Mouse (Mus musculus) E14TG2a.4 (cell line): ENCODE measurements around the gene 1810010D01Rik.

Experiments used
- H3K27me3 ChIP-seq: 2 replicates; pipeline ENCODE4 v1.6.1; 2014; ENCODE audit warnings: low read length, control low read depth; ENCODE audit not compliant: insufficient read depth
- H3K36me3 ChIP-seq: 2 replicates; pipeline ENCODE4 v1.6.1; 2014; ENCODE audit warnings: low read length, control low read depth; ENCODE audit not compliant: insufficient read depth
- H3K4me1 ChIP-seq: replicated peaks from 2 replicates; pipeline ENCODE4 v1.6.1; 2014; ENCODE audit warnings: low read depth, low read length, control low read depth
- H3K4me3 ChIP-seq: replicated peaks from 2 replicates; pipeline ENCODE4 v1.5.1; 2014; ENCODE audit warnings: mild to moderate bottlenecking, low read length
- H3K9me3 ChIP-seq: 2 replicates; pipeline ENCODE4 v1.6.1; 2014; ENCODE audit warnings: low read length, control low read depth
- CTCF ChIP-seq: conservative IDR thresholded peaks from 2 replicates; pipeline ENCODE4 v1.5.1; 2014; ENCODE audit warnings: low read length
- NANOG ChIP-seq: IDR thresholded peaks from 2 replicates; pipeline ENCODE4 v1.6.1; 2014; ENCODE audit warnings: borderline replicate concordance, low read length, mixed read lengths
- POU5F1 ChIP-seq: IDR thresholded peaks from 2 replicates; pipeline ENCODE4 v1.6.1; 2014; ENCODE audit warnings: low read length, borderline replicate concordance

1810010D01Rik gene

GRCm38 (mm10) chr7:145176750-145177589 lies 30.9 kb downstream of the 1810010D01Rik start:
- H3K27me3 ChIP-seq: no peaks in the 10 kb centered on the region
- TF ChIP-seq CTCF (no peak), POU5F1 (no peak), NANOG (no peak)

GRCm38 (mm10) chr7:145173563-145173962 lies 34.4 kb downstream of the 1810010D01Rik start:
- Histone ChIP-seq H3K4me1 (peaks cover 68% of the 10 kb centered on the region), H3K4me3 (peak overlapping the region; percentile 66), H3K36me3 (no peaks in the 10 kb centered on the region), H3K9me3 (peaks cover 23% of the 10 kb centered on the region), H3K27me3 (no peaks in the 10 kb centered on the region)
- no peak for TF ChIP-seq CTCF
- no peak for TF ChIP-seq POU5F1
- TF ChIP-seq NANOG: no peak

More at GRCm38 (mm10) chr7:145176750-145177589, 30.9 kb downstream of the 1810010D01Rik start:
- Histone ChIP-seq H3K36me3 (no peaks in the 10 kb centered on the region), H3K4me3 (peak overlapping the region; percentile 59), H3K4me1 (peaks cover 73% of the 10 kb centered on the region), H3K9me3 (peaks cover 11% of the 10 kb centered on the region)

GRCm38 (mm10) chr7:145173116-145173515 lies 34.8 kb downstream of the 1810010D01Rik start:
- peaks cover 23% of the 10 kb centered on the region for H3K9me3 ChIP-seq
- TF ChIP-seq CTCF (no peak), NANOG (no peak), POU5F1 (no peak)
- 0 out of 2 replicates have a peak, but pooled peaks cover 3% of the 10 kb centered on the region for H3K27me3 ChIP-seq
- H3K36me3 ChIP-seq: no peaks in the 10 kb centered on the region
- H3K4me1 ChIP-seq: peaks cover 67% of the 10 kb centered on the region
- H3K4me3 ChIP-seq: peak overlapping the region; percentile 66

- Histone ChIP-seq H3K27me3 (0 out of 2 replicates have a peak, but pooled peaks cover 9% of the 10 kb centered on the region), H3K4me3 (no peak overlapping the region), H3K4me1 (peaks cover 36% of the 10 kb centered on the region), H3K36me3 (no peaks in the 10 kb centered on the region), H3K9me3 (peaks cover 23% of the 10 kb centered on the region)
- no peak for TF ChIP-seq NANOG
- TF ChIP-seq CTCF: no peak
- no peak for TF ChIP-seq POU5F1
Observed at GRCm38 (mm10) chr7:145169703-145170102, 38.2 kb downstream of the 1810010D01Rik start.

- Histone ChIP-seq H3K36me3 (no peaks in the 10 kb centered on the region), H3K4me3 (no peak overlapping the region), H3K4me1 (peaks cover 40% of the 10 kb centered on the region), H3K9me3 (no peaks in the 10 kb centered on the region), H3K27me3 (peaks cover 3% of the 10 kb centered on the region; the same call in 1 of the 2 replicates)
- no peak for TF ChIP-seq NANOG
- no peak for TF ChIP-seq CTCF
- no peak for TF ChIP-seq POU5F1
Observed at GRCm38 (mm10) chr7:145159283-145160240, 48.4 kb downstream of the 1810010D01Rik start.
